ENCODE assay signal across 24 mouse cellular contexts in genomic region chr14:84645026-84645425, GRCm38 (mm10).
"Had no signal": no experiment of that assay in that cellular context is flagged by ENCODE, and none has a peak within 500 bp of the region (broad histone marks: within the 10 kb centered on the region; RNA-seq: fewer than 3 reads in every experiment).

No protein-coding gene starts in this region.

- H3K4me1 ChIP-seq: heart, embryonic 12.5 days; hindbrain, embryonic 10.5 days; hindbrain, embryonic 12.5 days; intestine, embryonic 15.5 days; limb, embryonic 13.5 days; limb, embryonic 15.5 days; liver, embryonic 12.5 days had no signal

- H3K9me3 ChIP-seq: heart, embryonic 12.5 days; hindbrain, embryonic 10.5 days; hindbrain, embryonic 12.5 days; intestine, embryonic 15.5 days; limb, embryonic 13.5 days; limb, embryonic 15.5 days; liver, embryonic 12.5 days had no signal

- DNase-seq: gastrocnemius, postnatal 14 days; gastrocnemius, postnatal 36 days; heart, adult 11 months; heart, adult 2 months; heart, postnatal 10 days; heart, postnatal 4 days; kidney, adult 18-20 months; kidney, adult 8-10 months; kidney, postnatal 10 days; kidney, postnatal 25 days; kidney, postnatal 4 days; left cerebral cortex, postnatal 4 days had no signal

- ATAC-seq: hindbrain, embryonic 16.5 days; inflammation-experienced regulatory T-cells, adult 6 months; intestine, embryonic 15.5 days; intestine, postnatal 0 days; liver, embryonic 12.5 days had no signal

- H3K9ac ChIP-seq: heart, embryonic 12.5 days; hindbrain, embryonic 12.5 days; hindbrain, embryonic 14.5 days; intestine, embryonic 15.5 days; limb, embryonic 13.5 days; limb, embryonic 15.5 days; liver, embryonic 12.5 days; liver, embryonic 14.5 days had no signal

- H3K4me3 ChIP-seq: heart, adult 2 months; heart, embryonic 12.5 days; hindbrain, embryonic 10.5 days; hindbrain, embryonic 12.5 days; intestine, embryonic 15.5 days; limb, embryonic 13.5 days; limb, embryonic 15.5 days; liver, embryonic 12.5 days had no signal

- H3K4me2 ChIP-seq: heart, embryonic 12.5 days; hindbrain, embryonic 12.5 days; hindbrain, embryonic 14.5 days; intestine, embryonic 15.5 days; limb, embryonic 13.5 days; limb, embryonic 15.5 days; liver, embryonic 12.5 days had no signal

- H3K36me3 ChIP-seq: heart, embryonic 12.5 days; hindbrain, embryonic 10.5 days; hindbrain, embryonic 12.5 days; intestine, embryonic 15.5 days; limb, embryonic 13.5 days; limb, embryonic 15.5 days; liver, embryonic 12.5 days had no signal

- H3K27me3 ChIP-seq: heart, embryonic 12.5 days; hindbrain, embryonic 12.5 days; intestine, embryonic 15.5 days; limb, embryonic 13.5 days; limb, embryonic 15.5 days; liver, embryonic 12.5 days had no signal

- H3K27ac ChIP-seq: heart, adult 2 months; hindbrain, embryonic 10.5 days; hindbrain, embryonic 12.5 days; hindbrain, embryonic 14.5 days; intestine, embryonic 15.5 days; limb, embryonic 13.5 days; limb, embryonic 15.5 days; liver, embryonic 12.5 days; liver, embryonic 14.5 days had no signal
